Mouse (Mus musculus) right cerebral cortex, postnatal 25 days (tissue): Measurements from ENCODE around the gene Akt2.

ENCODE experiments used
- DNase-seq: peaks from one replicate; pipeline ENCODE4 v3.0.0; 2022

Gene Akt2

GRCm38 (mm10) chr7:27673575-27674131, 82.3 kb downstream of the Akt2 start:
- DNase-seq, result peak; percentile 42

GRCm38 (mm10) chr7:27674195-27674521, 82.8 kb downstream of the Akt2 start:
- DNase-seq, result no peak

GRCm38 (mm10) chr7:27674522-27675221, 83.3 kb downstream of the Akt2 start, which contains the start of gene Map3k10:
TSS of gene Map3k10 (minus strand) at chr7:27674598.
- DNase-seq, result peak; percentile 97

GRCm38 (mm10) chr7:27675222-27675612, 83.9 kb downstream of the Akt2 start:
- DNase-seq, result no peak

GRCm38 (mm10) chr7:27683218-27683617, 91.9 kb downstream of the Akt2 start:
- no peak for DNase-seq

- DNase-seq, result no peak
Measured at GRCm38 (mm10) chr7:27685220-27685619, 93.9 kb downstream of the Akt2 start.

- no peak for DNase-seq
Measured at GRCm38 (mm10) chr7:27685681-27686080, 94.3 kb downstream of the Akt2 start.

GRCm38 (mm10) chr7:27687043-27687442, 95.7 kb downstream of the Akt2 start:
- DNase-seq, result no peak

GRCm38 (mm10) chr7:27687836-27688235, 96.5 kb downstream of the Akt2 start:
- no peak for DNase-seq

GRCm38 (mm10) chr7:27688246-27688788, 97.0 kb downstream of the Akt2 start:
- no peak for DNase-seq

- peak; percentile 91 for DNase-seq
Measured at GRCm38 (mm10) chr7:27688815-27689612, 97.7 kb downstream of the Akt2 start, which contains the start of gene Zfp607b. TSS of gene Zfp607b (plus strand) at chr7:27689340.
